Mouse (Mus musculus) A20 (cell line): ENCODE measurements at regions not wholly inside any gene's neighbourhood (a gene's known extent, or its start where the extent isn't known, plus 50 kb on each side); places are given as distances from the start of the nearest gene placed in this dataset.

Experiments used
- DNase-seq: peaks from one replicate; pipeline ENCODE4 v3.0.0-alpha.2; 2011; ENCODE audit warnings: low read depth, low spot score

- no peak for DNase-seq
These were observed 126.0 kb upstream of the Adra1b start for GRCm38 (mm10) chr11:44027046-44027445.

- DNase-seq = no peak
These were observed 145.1 kb upstream of the Adra1b start for GRCm38 (mm10) chr11:44046083-44046482.

- DNase-seq = no peak
These were observed 148.4 kb upstream of the Adra1b start for GRCm38 (mm10) chr11:44049253-44049976.

- DNase-seq = no peak
These were observed 151.5 kb upstream of the Adra1b start for GRCm38 (mm10) chr11:44052481-44052880.

GRCm38 (mm10) chr11:44062446-44062845 is 161.4 kb upstream of the Adra1b start:
- no peak for DNase-seq

- no peak for DNase-seq
These were observed 165.2 kb upstream of the Adra1b start for GRCm38 (mm10) chr11:44066176-44066575.

GRCm38 (mm10) chr11:44083716-44084115 is 182.7 kb upstream of the Adra1b start:
- no peak for DNase-seq

GRCm38 (mm10) chr11:44086951-44087350 is 185.9 kb upstream of the Adra1b start:
- peak; percentile 41 for DNase-seq

GRCm38 (mm10) chr11:44089514-44089913 is 188.5 kb upstream of the Adra1b start:
- no peak for DNase-seq

GRCm38 (mm10) chr11:44095280-44095679 is 194.3 kb upstream of the Adra1b start:
- no peak for DNase-seq

- no peak for DNase-seq
These were observed 202.3 kb upstream of the Adra1b start for GRCm38 (mm10) chr11:44103188-44103840.

- DNase-seq = no peak
These were observed 202.8 kb upstream of the Adra1b start for GRCm38 (mm10) chr11:44103841-44104191.

- no peak for DNase-seq
These were observed 205.2 kb upstream of the Adra1b start for GRCm38 (mm10) chr11:44106231-44106630.

GRCm38 (mm10) chr11:44111525-44111924 is 210.5 kb upstream of the Adra1b start:
- DNase-seq = no peak

- DNase-seq = no peak
These were observed 226.1 kb upstream of the Adra1b start for GRCm38 (mm10) chr11:44127088-44127487.

GRCm38 (mm10) chr11:44128481-44128880 is 227.5 kb upstream of the Adra1b start:
- no peak for DNase-seq

- DNase-seq = no peak
These were observed 232.2 kb upstream of the Adra1b start for GRCm38 (mm10) chr11:44133244-44133643.

GRCm38 (mm10) chr11:44136024-44136423 is 235.0 kb upstream of the Adra1b start:
- no peak for DNase-seq

GRCm38 (mm10) chr11:44142996-44143395 is 242.0 kb upstream of the Adra1b start:
- DNase-seq = no peak

- DNase-seq = no peak
These were observed 243.5 kb upstream of the Adra1b start for GRCm38 (mm10) chr11:44144477-44144876.

GRCm38 (mm10) chr11:44146419-44146818 is 245.4 kb upstream of the Adra1b start:
- DNase-seq = no peak

- no peak for DNase-seq
These were observed 246.3 kb upstream of the Il12b start for GRCm38 (mm10) chr11:44153576-44153975.

- no peak for DNase-seq
These were observed 244.3 kb upstream of the Il12b start for GRCm38 (mm10) chr11:44155591-44155990.
